Mouse (Mus musculus) erythroblast, embryonic 14.5 days (primary cell): ENCODE measurements around the gene Vamp5.

Experiments used
- GATA1 ChIP-seq: IDR thresholded peaks from 2 replicates; pipeline ENCODE4 v1.6.1; 2012; ENCODE audit warnings: low read length, inconsistent platforms, mixed read lengths
- TAL1 ChIP-seq: IDR thresholded peaks from 3 replicates; pipeline ENCODE4 v1.6.1; 2012; ENCODE audit warnings: low read length, inconsistent platforms, mixed read lengths

DNA sequence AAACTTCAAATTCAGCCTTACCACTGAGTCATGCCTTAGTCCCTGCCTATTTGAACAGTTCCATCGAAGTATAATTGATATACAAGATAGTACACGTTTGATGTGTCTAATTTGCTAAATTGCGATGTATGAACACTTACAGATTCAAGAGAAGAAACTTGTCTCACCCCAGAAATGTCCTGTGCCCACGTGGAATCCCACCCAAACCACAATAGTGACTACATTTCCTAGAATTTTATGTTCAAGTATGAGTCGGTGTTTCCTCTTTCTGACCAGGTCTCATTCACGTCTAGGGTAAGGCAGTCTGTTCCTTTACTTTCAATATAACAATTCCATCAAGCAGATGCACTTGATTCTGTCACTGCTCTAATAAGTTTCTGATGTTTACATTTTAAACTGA is 34.6 kb downstream of the Vamp5 start:
- TF ChIP-seq GATA1 (no peak), TAL1 (no peak)
